Mouse (Mus musculus) forebrain, embryonic 13.5 days (tissue): ENCODE measurements around the gene Msh3. TPM values are rescaled to one million over a fixed set of nuclear protein-coding genes. Genes with fewer than 3 reads are reported as not detected.

ENCODE experiments used
- ATAC-seq: fragments of 200-750 bp; cut with Nextera tagmentation; 2 replicates; pipeline ENCODE4 v1.8.0; 2017
- H3K27ac ChIP-seq: fragments of 300-500 bp; sonication (generic); 2 replicates; pipeline ENCODE4 v1.5.1; 2015; ENCODE audit warnings: inconsistent platforms, mild to moderate bottlenecking, moderate library complexity
- H3K27me3 ChIP-seq: fragments of 300-500 bp; sonication (generic); 2 replicates; pipeline ENCODE4 v1.6.1; 2015; ENCODE audit warnings: mild to moderate bottlenecking, inconsistent platforms
- H3K36me3 ChIP-seq: fragments of 300-500 bp; sonication (generic); 2 replicates; pipeline ENCODE4 v1.6.1; 2015; ENCODE audit warnings: mild to moderate bottlenecking, inconsistent platforms; ENCODE audit not compliant: poor library complexity, severe bottlenecking
- H3K4me1 ChIP-seq: fragments of 300-500 bp; sonication (generic); 2 replicates; pipeline ENCODE4 v1.6.1; 2015; ENCODE audit warnings: inconsistent platforms
- H3K4me2 ChIP-seq: fragments of 300-500 bp; sonication (generic); 2 replicates; pipeline ENCODE4 v1.6.1; 2015; ENCODE audit warnings: inconsistent platforms, mild to moderate bottlenecking, moderate library complexity
- H3K4me3 ChIP-seq: fragments of 300-500 bp; sonication (generic); 2 replicates; pipeline ENCODE4 v1.5.1; 2015; ENCODE audit warnings: mild to moderate bottlenecking, inconsistent platforms
- H3K9ac ChIP-seq: fragments of 300-500 bp; sonication (generic); 2 replicates; pipeline ENCODE4 v1.6.1; 2015; ENCODE audit warnings: mild to moderate bottlenecking, inconsistent platforms
- H3K9me3 ChIP-seq: fragments of 300-500 bp; sonication (generic); replicated peaks from 2 replicates; pipeline ENCODE4 v1.6.1; 2016; ENCODE audit warnings: inconsistent platforms
- WGBS: fragments of 180-500 bp; shearing (Covaris S2); methylation state at CpG from one replicate; pipeline ENCODE4 v1.1.7; 2015; 5-methylcytosine and 5-hydroxymethylcytosine counted together
- polyA plus RNA-seq: library from polyadenylated mRNA; unstranded; fragments of >200 nt; fragmentation: Nextera tagmentation; extraction: Ambion mirVana; gene quantifications from 2 replicates; pipeline ENCODE4 v1.2.1, GENCODE M21; 2015

Gene Msh3
- polyA plus RNA-seq, 1 experiment from 2014 or later, result 28.5 TPM

GRCm38 (mm10) chr13:92320770-92321169, 34.0 kb downstream of the Msh3 start:
- H3K4me3 ChIP-seq, result no peak overlapping the region
- 92% methylated on average over 5 of the region's 5 CpGs for WGBS
- H3K36me3 ChIP-seq, result peaks cover 26% of the 10 kb centered on the region; the same call in 1 of the 2 replicates
- H3K4me1 ChIP-seq, result no peaks in the 10 kb centered on the region
- H3K9me3 ChIP-seq, result no peaks in the 10 kb centered on the region
- no peaks in the 10 kb centered on the region for H3K27me3 ChIP-seq
- no peak overlapping the region for H3K4me2 ChIP-seq
- ATAC-seq, result no peak
- H3K9ac ChIP-seq, result no peak overlapping the region
- no peak overlapping the region for H3K27ac ChIP-seq

- WGBS, result 86% methylated on average over 5 of the region's 5 CpGs
- H3K4me2 ChIP-seq, result no peak overlapping the region
- H3K9me3 ChIP-seq, result no peaks in the 10 kb centered on the region
- H3K4me3 ChIP-seq, result no peak overlapping the region
- no peak overlapping the region for H3K27ac ChIP-seq
- H3K4me1 ChIP-seq, result no peaks in the 10 kb centered on the region
- H3K9ac ChIP-seq, result no peak overlapping the region
- ATAC-seq, result no peak
- peaks cover 32% of the 10 kb centered on the region for H3K36me3 ChIP-seq
- H3K27me3 ChIP-seq, result no peaks in the 10 kb centered on the region
Measured at GRCm38 (mm10) chr13:92314613-92315012, 40.2 kb downstream of the Msh3 start.

- H3K9ac ChIP-seq, result no peak within 1 kb of the TSS
Measured at GRCm38 (mm10) chr13:92305680-92306079, 49.1 kb downstream of the Msh3 start, which contains the start of gene Gm20379. TSS of gene Gm20379 (plus strand) at chr13:92305980.

GRCm38 (mm10) chr13:92304291-92304690, 50.5 kb downstream of the Msh3 start:
- H3K4me1 ChIP-seq, result peaks cover 5% of the 10 kb centered on the region; the same call in 1 of the 2 replicates
- no peak overlapping the region for H3K4me3 ChIP-seq
- H3K27ac ChIP-seq, result no peak overlapping the region
- peaks cover 33% of the 10 kb centered on the region for H3K36me3 ChIP-seq
- no peak overlapping the region for H3K4me2 ChIP-seq
- ATAC-seq, result no peak
- H3K9me3 ChIP-seq, result no peaks in the 10 kb centered on the region
- 85% methylated on average over 5 of the region's 5 CpGs for WGBS
- H3K27me3 ChIP-seq, result no peaks in the 10 kb centered on the region
- H3K9ac ChIP-seq, result no peak overlapping the region

More at GRCm38 (mm10) chr13:92305680-92306079, 49.1 kb downstream of the Msh3 start, which contains the start of gene Gm20379:
- Histone ChIP-seq H3K36me3 (peaks cover 35% of the 10 kb centered on the region), H3K27ac (no peak within 1 kb of the TSS), H3K9me3 (no peaks in the 10 kb centered on the region), H3K4me1 (peaks cover 5% of the 10 kb centered on the region; the same call in 1 of the 2 replicates), H3K4me2 (no peak within 1 kb of the TSS), H3K4me3 (no peak within 1 kb of the TSS), H3K27me3 (no peaks in the 10 kb centered on the region)
- 98% methylated on average over 11 of the region's 11 CpGs for WGBS
- no peak for ATAC-seq

GRCm38 (mm10) chr13:92303062-92303948, 51.5 kb downstream of the Msh3 start:
- Histone ChIP-seq H3K4me2 (no peak overlapping the region), H3K9ac (no peak overlapping the region), H3K4me1 (peaks cover 5% of the 10 kb centered on the region; the same call in 1 of the 2 replicates), H3K36me3 (peaks cover 31% of the 10 kb centered on the region), H3K9me3 (no peaks in the 10 kb centered on the region), H3K4me3 (no peak overlapping the region), H3K27me3 (no peaks in the 10 kb centered on the region), H3K27ac (no peak overlapping the region)
- 89% methylated on average over 8 of the region's 8 CpGs for WGBS
- no peak for ATAC-seq

- H3K4me3 ChIP-seq, result no peak overlapping the region
- WGBS, result 74% methylated on average over 4 of the region's 4 CpGs
- peaks cover 5% of the 10 kb centered on the region; the same call in 1 of the 2 replicates for H3K4me1 ChIP-seq
- H3K9ac ChIP-seq, result no peak overlapping the region
- H3K27me3 ChIP-seq, result no peaks in the 10 kb centered on the region
- H3K9me3 ChIP-seq, result no peaks in the 10 kb centered on the region
- 0 out of 2 replicates have a peak, but pooled peaks have one; percentile 50 for ATAC-seq
- H3K36me3 ChIP-seq, result peaks cover 24% of the 10 kb centered on the region
- H3K27ac ChIP-seq, result no peak overlapping the region
- H3K4me2 ChIP-seq, result no peak overlapping the region
Measured at GRCm38 (mm10) chr13:92302466-92302865, 52.3 kb downstream of the Msh3 start.

GRCm38 (mm10) chr13:92301754-92302153, 53.0 kb downstream of the Msh3 start:
- WGBS, result 84% methylated on average over 4 of the region's 4 CpGs
- Histone ChIP-seq H3K4me1 (peaks cover 5% of the 10 kb centered on the region; the same call in 1 of the 2 replicates), H3K4me3 (no peak overlapping the region), H3K27ac (no peak overlapping the region), H3K9me3 (no peaks in the 10 kb centered on the region), H3K9ac (no peak overlapping the region), H3K36me3 (peaks cover 24% of the 10 kb centered on the region), H3K4me2 (no peak overlapping the region), H3K27me3 (no peaks in the 10 kb centered on the region)
- ATAC-seq, result no peak

- no peak overlapping the region for H3K27ac ChIP-seq
- H3K4me3 ChIP-seq, result no peak overlapping the region
- peaks cover 5% of the 10 kb centered on the region; the same call in 1 of the 2 replicates for H3K4me1 ChIP-seq
- H3K9ac ChIP-seq, result no peak overlapping the region
- H3K27me3 ChIP-seq, result no peaks in the 10 kb centered on the region
- no peak overlapping the region for H3K4me2 ChIP-seq
- peaks cover 25% of the 10 kb centered on the region for H3K36me3 ChIP-seq
- no peak for ATAC-seq
- no peaks in the 10 kb centered on the region for H3K9me3 ChIP-seq
- WGBS, result 88% methylated on average over 1 of the region's 1 CpGs
Measured at GRCm38 (mm10) chr13:92299522-92299921, 55.3 kb downstream of the Msh3 start.

GRCm38 (mm10) chr13:92297021-92297420, 57.8 kb downstream of the Msh3 start:
- H3K4me3 ChIP-seq, result no peak overlapping the region
- no peaks in the 10 kb centered on the region; the same call in 1 of the 2 replicates for H3K4me1 ChIP-seq
- H3K9me3 ChIP-seq, result no peaks in the 10 kb centered on the region
- no peak overlapping the region for H3K9ac ChIP-seq
- H3K27me3 ChIP-seq, result no peaks in the 10 kb centered on the region
- 94% methylated on average over 2 of the region's 2 CpGs for WGBS
- H3K36me3 ChIP-seq, result peaks cover 23% of the 10 kb centered on the region
- no peak for ATAC-seq
- no peak overlapping the region for H3K4me2 ChIP-seq
- H3K27ac ChIP-seq, result no peak overlapping the region

GRCm38 (mm10) chr13:92296490-92296889, 58.3 kb downstream of the Msh3 start:
- Histone ChIP-seq H3K4me1 (no peaks in the 10 kb centered on the region), H3K9me3 (no peaks in the 10 kb centered on the region), H3K27ac (no peak overlapping the region), H3K4me3 (no peak overlapping the region), H3K4me2 (no peak overlapping the region), H3K36me3 (peaks cover 23% of the 10 kb centered on the region), H3K27me3 (no peaks in the 10 kb centered on the region), H3K9ac (no peak overlapping the region)
- ATAC-seq, result no peak
- 96% methylated on average over 4 of the region's 4 CpGs for WGBS

- H3K9ac ChIP-seq, result no peak overlapping the region
- no peak overlapping the region for H3K4me2 ChIP-seq
- 93% methylated on average over 5 of the region's 5 CpGs for WGBS
- no peaks in the 10 kb centered on the region for H3K27me3 ChIP-seq
- H3K9me3 ChIP-seq, result no peaks in the 10 kb centered on the region
- no peak overlapping the region for H3K4me3 ChIP-seq
- no peak overlapping the region for H3K27ac ChIP-seq
- H3K36me3 ChIP-seq, result peaks cover 31% of the 10 kb centered on the region
- H3K4me1 ChIP-seq, result no peaks in the 10 kb centered on the region
- ATAC-seq, result no peak
Measured at GRCm38 (mm10) chr13:92293883-92294282, 60.9 kb downstream of the Msh3 start.

GRCm38 (mm10) chr13:92291605-92292004, 63.2 kb downstream of the Msh3 start:
- ATAC-seq, result no peak
- no peak overlapping the region for H3K27ac ChIP-seq
- H3K27me3 ChIP-seq, result no peaks in the 10 kb centered on the region
- no peaks in the 10 kb centered on the region for H3K4me1 ChIP-seq
- H3K9ac ChIP-seq, result no peak overlapping the region
- H3K4me3 ChIP-seq, result no peak overlapping the region
- no peak overlapping the region for H3K4me2 ChIP-seq
- peaks cover 23% of the 10 kb centered on the region; the same call in 1 of the 2 replicates for H3K36me3 ChIP-seq
- no peaks in the 10 kb centered on the region for H3K9me3 ChIP-seq
- 83% methylated on average over 4 of the region's 4 CpGs for WGBS
